Mouse (Mus musculus) v-Abl transformed pro-B cells (cell line): ENCODE results near the gene Slc4a1ap.

Source experiments
- in situ Hi-C, 2 experiments: fragments of 400-800 bp; cut with MboI; formaldehyde crosslinking; loops; one replicate each; pipeline ENCODE4 v1.15.1; 2025; ENCODE audit not compliant: unreplicated experiment in 2 of 2

The Slc4a1ap gene

DNA sequence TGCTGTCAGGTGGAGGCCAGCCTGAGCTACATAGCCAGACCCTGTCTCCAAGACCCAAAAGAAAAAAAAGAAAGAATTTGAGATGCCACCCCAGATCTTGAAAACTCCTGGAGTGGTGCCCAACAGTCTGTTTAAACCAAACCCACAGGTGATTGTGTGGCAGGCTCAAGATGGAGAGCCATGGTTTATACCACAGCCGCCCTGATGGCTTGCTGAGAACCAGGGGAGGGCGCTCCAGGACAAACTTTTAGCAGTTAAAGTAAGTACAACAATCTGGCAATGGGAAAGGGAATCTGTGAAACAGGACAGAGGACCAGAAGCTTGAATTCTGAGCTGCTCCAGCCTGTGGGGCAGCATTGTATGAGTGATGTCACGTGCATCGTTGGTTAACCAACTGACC lies 71.8 kb downstream of the Slc4a1ap start:
- in situ Hi-C loops, result loop anchor here (5.0 to 25.0 kb wide), 4 partner anchors 546 to 1064 kb away; no protein-coding TSS in a partner anchor

DNA sequence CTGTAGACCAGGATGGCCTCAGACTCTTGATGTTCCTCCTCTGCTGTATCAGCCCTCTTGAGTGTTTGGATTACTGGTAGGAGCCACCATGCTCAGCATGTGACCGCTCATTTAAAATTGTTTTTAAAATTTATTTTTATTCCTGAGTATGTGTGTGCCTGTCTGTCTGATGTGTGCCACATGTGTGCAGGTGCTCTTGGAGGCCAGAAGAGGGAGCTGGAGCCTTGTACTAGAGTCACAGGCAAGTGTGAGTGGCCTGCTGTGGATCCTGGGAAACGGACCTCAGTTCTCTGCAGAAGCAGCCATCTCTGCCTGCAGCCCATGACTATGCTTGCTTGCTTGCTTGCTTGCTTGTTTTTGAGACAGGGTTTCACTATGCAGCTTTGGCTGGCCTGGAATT lies 72.4 kb downstream of the Slc4a1ap start:
- in situ Hi-C loops, result loop anchor here (5.0 to 25.0 kb wide), 4 partner anchors 546 to 1063 kb away; no protein-coding TSS in a partner anchor

DNA sequence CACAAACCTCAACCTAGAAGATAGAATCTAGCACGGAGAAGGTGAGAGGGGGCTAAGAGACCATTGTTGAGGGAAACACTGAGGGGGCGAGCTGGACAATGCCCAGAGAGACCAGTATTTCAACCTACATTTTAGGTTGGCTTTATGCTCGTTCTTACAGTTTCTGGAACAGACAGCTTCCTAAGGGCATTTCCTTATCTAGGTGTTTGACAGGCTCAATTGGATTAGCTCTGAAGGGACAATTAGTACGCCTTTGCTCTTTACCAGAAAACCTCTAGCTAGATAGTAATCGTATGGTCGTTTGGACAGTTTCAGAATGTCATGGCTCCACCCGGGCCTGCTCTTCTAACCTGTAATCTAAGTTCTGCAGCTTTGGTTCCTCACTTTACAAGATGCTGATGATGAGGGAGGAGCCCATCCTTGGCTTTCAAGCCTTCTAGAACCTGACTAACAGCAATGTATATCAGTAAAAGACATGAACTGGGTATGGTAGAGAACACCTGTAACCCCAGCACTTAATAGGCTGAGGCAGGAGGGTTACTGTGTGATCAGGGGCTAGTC lies 74.4 kb downstream of the Slc4a1ap start:
- in situ Hi-C loops, result no loop called here

DNA sequence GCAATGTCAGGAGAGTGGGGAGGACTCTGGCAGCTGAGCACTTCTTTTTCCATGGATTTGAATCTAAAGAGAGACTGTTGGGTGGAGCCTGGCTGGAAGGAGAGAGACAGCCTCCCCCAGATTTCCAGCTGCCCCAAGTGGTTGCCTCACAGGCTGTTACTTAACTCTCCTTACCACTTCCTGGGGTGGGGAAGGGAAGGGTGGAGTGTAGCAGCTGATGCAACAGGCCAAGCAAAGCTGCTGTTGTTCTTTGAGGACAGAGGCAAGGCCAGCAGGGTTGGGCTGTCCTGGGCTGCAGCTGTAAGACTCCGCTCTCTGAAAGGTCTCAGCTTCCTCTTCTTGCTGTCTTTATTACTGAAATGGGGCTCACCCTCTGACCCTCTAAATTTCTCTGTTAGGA lies 75.6 kb downstream of the Slc4a1ap start:
- in situ Hi-C loops, result no loop called here

DNA sequence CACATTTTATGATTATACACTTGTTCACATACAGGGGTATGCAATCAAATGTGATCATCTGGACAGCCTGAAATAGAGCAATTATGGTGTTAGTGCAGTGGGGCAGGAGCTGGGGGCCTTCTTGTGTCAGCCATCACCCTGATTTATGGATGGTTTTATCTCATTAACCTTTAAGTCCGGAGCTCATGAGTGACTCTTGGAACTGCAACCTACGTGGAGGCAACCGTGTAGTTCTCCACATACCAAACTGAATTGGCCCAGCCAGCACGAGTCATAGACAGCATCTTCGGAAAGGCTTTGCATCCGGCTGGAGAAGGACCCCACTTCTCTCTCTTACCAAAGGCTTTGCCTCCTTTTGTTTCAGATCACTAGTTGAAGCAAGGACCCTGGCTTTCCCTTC lies 77.0 kb downstream of the Slc4a1ap start:
- in situ Hi-C loops, result no loop called here

DNA sequence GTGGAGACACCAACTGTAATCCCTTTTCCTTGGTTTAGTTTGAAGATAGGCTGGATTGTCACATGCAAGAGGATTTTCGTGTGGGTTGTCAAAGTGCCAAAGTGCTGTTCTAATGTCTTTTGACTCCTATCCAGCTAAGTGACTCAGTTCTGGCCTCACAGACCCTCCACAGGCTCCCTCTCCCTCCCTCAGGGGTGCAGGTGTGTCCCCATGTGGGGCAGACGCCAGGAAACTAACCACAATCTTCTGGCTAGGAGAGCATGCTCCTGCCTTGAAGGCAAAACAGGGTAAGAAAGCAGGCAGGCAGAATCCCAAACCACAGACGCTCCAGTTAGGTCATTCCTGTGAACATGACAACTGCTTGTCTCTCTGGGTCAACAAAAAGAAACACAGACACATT lies 79.4 kb downstream of the Slc4a1ap start:
- in situ Hi-C loops, result no loop called here
